Mouse (Mus musculus) hematopoietic stem cell, adult 5-6 weeks (primary cell): Measurements from ENCODE around the gene Smarcd3. TPM values are rescaled to one million over a fixed set of nuclear protein-coding genes. Genes with fewer than 3 reads are reported as not detected.

Experiments
- ATAC-seq, 2 experiments: fragments of 125-278 bp in 1 of 2; replicated peaks in 1 of 2; 2 replicates each; pipeline ENCODE4 v1.8.0; 2016 to 2017; ENCODE audit warnings: inconsistent platforms in 2 of 2, mild to moderate bottlenecking in 2 of 2, moderate number of reproducible peaks in 2 of 2, low read depth in 1 of 2, moderate TSS enrichment in 1 of 2; ENCODE audit not compliant: low FRiP score in 2 of 2, poor library complexity in 2 of 2, severe bottlenecking in 2 of 2, insufficient read depth in 1 of 2, low TSS enrichment in 1 of 2
- total RNA-seq: library from RNA; stranded (forward); fragments of 172-1452, 232-1000 nt; gene quantifications from 2 replicates; pipeline ENCODE4 v1.2.3, GENCODE M21; 2017

Smarcd3 gene
- total RNA-seq, 1 experiment from 2014 or later, result 0.40 TPM

GRCm38 (mm10) chr5:24541144-24541569 is 83.1 kb downstream of the Smarcd3 start:
- no peak for ATAC-seq

Other genes starting within 250 kb of the Smarcd3 start
- 3.8 and 5.6 TPM in 2 replicates for gene Atg9b, start 232.3 kb downstream of the Smarcd3 start, total RNA-seq
- gene Abcb8, start 230.7 kb downstream of the Smarcd3 start, total RNA-seq, result 8.6 and 19.1 TPM in 2 replicates
- 0.19 TPM in 1 of 2 replicates, not detected in the other for gene Asic3, start 211.0 kb downstream of the Smarcd3 start, total RNA-seq
- gene Cdk5, start 200.9 kb downstream of the Smarcd3 start, total RNA-seq, result 17.2 and 32.2 TPM in 2 replicates
- gene Slc4a2, start 200.6 kb downstream of the Smarcd3 start, total RNA-seq, result 24.3 and 40.5 TPM in 2 replicates
- 14.8 and 29.4 TPM in 2 replicates for gene Fastk, start 179.1 kb downstream of the Smarcd3 start, total RNA-seq
- 16.1 and 16.3 TPM in 2 replicates for gene Tmub1, start 176.6 kb downstream of the Smarcd3 start, total RNA-seq
- 32.4 and 37.8 TPM in 2 replicates for gene Agap3, start 172.2 kb downstream of the Smarcd3 start, total RNA-seq
- gene Gbx1, start 97.2 kb downstream of the Smarcd3 start, total RNA-seq, result not detected in 2 replicates
- not detected in 2 replicates for gene Asb10, start 83.4 kb downstream of the Smarcd3 start, total RNA-seq
- gene 4931409K22Rik, start 67.6 kb downstream of the Smarcd3 start, total RNA-seq, result not detected in 2 replicates
- gene Abcf2, start 46.9 kb downstream of the Smarcd3 start, total RNA-seq, result 75.0 and 89.8 TPM in 2 replicates
- gene Chpf2, start 37.7 kb downstream of the Smarcd3 start, total RNA-seq, result 12.0 and 15.5 TPM in 2 replicates
- 69.7 and 75.7 TPM in 2 replicates for gene Nub1, start 61.1 kb upstream of the Smarcd3 start, total RNA-seq
- 0.30 and 1.5 TPM in 2 replicates for gene Wdr86, start 106.3 kb upstream of the Smarcd3 start, total RNA-seq
- gene Crygn, start 133.6 kb upstream of the Smarcd3 start, total RNA-seq, result 22.8 TPM in 1 of 2 replicates, not detected in the other
- gene Rheb, start 218.2 kb upstream of the Smarcd3 start, total RNA-seq, result 59.8 and 71.7 TPM in 2 replicates